Mouse (Mus musculus) left cerebral cortex, postnatal 25 days (tissue): ENCODE measurements around the gene Npr3. TPM values are rescaled to one million over a fixed set of nuclear protein-coding genes. Genes with fewer than 3 reads are reported as not detected.
"Not testable (repeated sequence)": the region's sequence is repeated elsewhere in the genome, so short reads cannot be mapped to it uniquely, and the experiment has no call there.

Source experiments
- DNase-seq, 2 experiments: peaks; one replicate each; pipeline ENCODE4 v3.0.0; 2022; ENCODE audit warnings: low spot score in 2 of 2, mixed read lengths in 1 of 2
- intact Hi-C: fragments of 180-260 bp; cut with DNase I; formaldehyde crosslinking; loops from one replicate; pipeline ENCODE4 v1.15.1; 2025
- total RNA-seq, 2 experiments: library from RNA; stranded (reverse); gene quantifications; 2 replicates each; pipeline ENCODE4 v1.2.3; 2021

Gene Npr3
- total RNA-seq, 2 experiments from 2014 or later: 10.2 to 12.8 TPM

DNA sequence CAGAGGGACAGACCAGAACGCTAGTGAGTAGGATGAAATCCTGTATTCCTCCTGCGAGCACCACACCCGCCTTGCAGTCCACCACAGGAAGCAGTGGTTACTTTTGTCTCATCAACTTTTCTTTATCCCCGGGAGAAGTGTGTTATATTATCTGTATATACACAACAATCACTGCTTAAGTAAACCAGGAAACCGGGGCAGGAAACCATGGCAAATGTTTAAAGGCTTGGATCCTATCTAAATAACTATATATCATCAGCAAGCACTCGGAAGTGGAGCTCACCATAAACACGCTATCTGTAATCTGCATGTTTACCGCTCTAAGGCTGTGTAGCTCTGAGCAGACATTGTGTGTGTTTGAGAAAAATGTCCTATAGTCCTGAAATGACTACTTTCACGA lies 13.1 kb downstream of the Npr3 start:
- no peak for DNase-seq
- intact Hi-C loops: no loop called here

DNA sequence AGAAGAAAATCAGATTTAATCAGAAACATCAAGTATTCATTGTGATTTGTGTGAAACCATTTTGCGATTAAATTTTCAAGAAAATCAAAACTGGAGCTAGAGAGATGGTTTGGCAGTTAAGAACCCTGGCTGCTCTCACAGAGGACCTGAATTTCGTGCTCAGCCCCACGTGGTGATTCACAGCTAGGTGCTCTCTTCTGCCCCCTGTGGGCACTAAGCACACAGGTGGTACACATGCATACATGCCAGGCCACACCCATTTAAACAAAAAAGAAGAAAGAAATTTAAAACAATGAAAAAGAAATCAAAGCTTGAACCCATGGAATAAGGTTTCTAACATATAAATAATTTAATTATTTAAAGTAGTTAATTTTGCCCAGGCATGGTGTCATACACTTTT lies 15.7 kb downstream of the Npr3 start:
- no peak for DNase-seq
- intact Hi-C loops: no loop called here

DNA sequence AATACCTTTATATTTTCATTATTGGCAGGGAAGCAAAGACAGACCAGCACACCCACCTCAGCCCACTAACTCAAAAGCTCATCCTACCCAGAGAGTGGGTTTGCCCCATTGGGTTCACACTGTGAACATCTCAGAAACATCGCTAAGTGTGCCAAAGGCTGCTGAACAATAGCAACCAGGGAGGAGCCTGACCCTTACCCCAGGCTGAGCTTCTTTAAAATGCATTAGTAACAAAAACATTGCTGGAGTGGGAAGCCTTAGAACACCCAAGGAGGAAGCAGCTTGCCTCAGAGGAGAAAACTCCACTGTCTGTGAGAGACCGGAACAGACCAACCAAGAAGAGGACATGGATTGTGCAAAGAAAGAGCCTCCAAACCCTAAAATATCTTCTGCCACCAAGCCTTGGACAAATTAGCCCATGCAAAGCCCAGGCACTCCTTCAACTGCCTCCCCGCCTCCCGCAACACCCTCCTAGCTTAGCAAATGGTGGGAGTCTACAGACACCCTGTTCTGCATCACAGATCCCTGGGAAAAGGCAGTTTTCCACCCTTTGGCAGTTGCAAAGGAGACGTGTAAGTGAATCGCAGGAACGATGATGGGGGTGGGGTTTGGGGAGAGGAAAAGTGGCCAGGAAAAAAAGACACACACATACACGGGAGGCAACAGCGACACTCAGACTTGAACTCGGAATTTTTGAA lies 24.4 kb downstream of the Npr3 start:
- intact Hi-C loops: no loop called here
- DNase-seq: peak; percentile 34 to 78

DNA sequence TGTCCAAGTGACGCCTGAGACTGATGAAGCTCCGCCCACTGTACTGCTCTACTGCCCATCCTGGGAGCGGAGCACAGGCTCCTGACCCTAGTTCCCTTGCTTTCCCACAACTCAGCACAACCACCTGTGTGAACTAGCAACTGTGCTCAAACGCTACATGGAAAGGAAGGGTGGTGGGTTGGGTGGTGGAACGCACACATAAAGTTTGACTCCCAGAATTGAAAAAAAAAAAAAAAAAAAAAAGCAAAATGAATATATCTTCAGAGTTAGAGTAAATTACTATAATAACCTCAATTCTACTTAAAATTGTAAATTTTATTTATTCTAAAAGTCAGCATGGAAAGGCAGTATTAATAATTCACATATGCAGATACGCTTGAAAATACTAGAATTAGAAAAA lies 25.3 kb downstream of the Npr3 start:
- intact Hi-C loops: no loop called here
- no peak for DNase-seq

DNA sequence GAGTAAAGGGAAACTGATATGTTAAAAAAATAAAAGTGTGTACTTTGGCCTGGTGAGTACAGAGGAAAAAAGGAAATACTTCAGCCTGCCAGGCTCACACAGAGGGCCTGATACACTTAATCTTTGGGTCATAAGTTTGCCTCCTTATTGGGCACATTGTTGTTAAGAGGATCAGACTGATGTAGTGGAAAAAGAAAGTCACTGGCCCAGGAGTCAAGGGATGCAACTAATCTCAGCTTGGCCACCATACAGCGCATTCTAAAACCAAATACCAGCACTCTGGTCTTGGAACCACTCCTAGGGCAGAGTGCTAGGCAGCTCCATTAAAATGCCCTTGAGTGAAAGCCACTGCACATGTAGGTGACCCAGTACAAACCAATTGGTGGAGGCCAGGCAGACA lies 28.8 kb downstream of the Npr3 start:
- intact Hi-C loops: no loop called here
- DNase-seq: no peak

DNA sequence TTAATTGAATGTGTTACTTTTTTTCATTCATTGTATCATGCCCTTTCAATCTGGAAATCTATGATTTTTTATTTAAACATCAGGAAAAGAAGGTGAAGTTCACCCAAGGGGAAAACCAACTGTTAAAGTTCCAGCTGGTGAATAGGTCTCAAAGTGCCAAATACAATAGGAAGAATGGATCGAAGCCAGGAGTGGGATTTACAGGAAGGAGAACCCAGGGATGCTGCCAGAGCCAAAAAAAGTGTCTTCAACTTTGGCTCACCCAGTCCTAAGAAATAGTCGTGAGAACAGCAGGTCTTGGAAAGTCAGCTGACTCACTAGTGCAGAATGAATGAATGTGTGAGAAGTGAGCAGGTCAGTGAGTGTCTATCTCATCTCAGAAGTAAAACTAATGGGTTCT lies 29.8 kb downstream of the Npr3 start:
- no peak for DNase-seq
- intact Hi-C loops: no loop called here

DNA sequence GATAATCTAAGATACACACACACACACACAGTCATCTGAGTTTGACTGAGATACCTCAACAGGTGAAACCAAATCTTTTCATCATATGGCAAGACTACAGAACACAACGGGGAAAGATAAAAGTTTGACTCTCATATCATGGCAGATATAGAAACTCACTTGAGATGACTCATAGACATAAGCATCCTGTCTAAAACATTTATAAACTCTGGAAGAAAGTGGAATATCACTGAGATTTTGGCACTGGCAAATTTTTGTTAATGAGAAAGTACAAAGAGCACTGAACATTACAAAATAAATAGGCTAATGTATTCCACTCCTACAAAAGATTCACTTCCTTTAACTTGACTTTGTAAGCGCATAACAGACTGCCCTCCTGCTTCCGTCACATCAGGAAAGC lies 40.2 kb downstream of the Npr3 start:
- peak in 1 of 2 experiments; percentile 58 for DNase-seq
- intact Hi-C loops: no loop called here

DNA sequence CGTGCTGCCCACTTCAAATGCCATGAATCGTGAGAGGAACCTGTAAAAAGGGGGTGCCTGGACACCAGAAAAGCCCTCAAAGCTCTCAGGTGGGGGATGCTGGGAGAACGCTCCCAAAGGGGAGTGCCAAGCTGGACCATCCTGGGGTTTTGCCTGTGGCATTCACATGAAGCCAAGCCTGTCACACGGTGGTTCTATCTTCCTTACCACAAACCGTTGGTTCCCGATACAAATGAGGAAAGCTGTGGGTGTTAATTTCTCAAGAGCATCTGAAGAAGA lies 43.6 kb downstream of the Npr3 start:
- intact Hi-C loops: loop anchor here (5.0 kb wide), 1 partner anchor 44 kb away; the partner anchor contains the start of gene Npr3
- peak in 1 of 2 experiments; percentile 25 for DNase-seq

DNA sequence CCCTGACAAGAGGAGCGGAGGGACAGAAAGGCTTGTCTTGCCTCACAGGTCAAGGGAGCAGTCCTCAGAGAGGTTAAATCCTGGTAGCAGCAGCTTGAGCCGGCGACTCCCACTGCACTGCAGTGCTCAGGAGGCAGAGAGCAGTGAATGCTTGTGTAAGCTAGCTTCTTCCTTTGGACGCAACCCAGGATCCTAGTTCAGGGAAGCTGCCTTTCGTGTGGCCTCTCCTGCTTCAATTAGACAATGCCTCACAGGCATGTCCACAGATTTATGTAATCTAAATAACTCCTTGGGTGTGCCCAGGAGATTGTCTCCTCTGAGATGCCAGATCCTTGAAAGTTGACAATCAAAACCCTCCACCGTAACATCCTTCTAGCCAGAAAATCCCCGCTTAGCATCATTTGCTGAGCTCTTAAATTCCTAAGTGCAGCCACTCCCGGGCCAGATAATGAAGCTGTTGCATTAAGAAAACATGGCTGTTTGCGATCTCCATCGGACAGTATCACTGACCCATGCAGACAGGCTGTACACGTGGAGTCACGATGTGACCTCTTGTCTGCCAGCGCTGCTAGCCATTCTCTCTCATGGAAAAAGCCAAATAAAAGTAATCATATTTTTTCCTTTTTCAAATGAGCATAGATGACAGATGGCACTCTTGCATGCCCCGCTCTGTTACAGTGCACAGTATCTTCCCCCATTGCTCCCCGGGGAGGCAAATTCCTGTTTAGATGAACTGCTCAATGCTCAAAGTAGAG lies 44.1 kb downstream of the Npr3 start:
- intact Hi-C loops: loop anchor here (5.0 kb wide), 1 partner anchor 44 kb away; the partner anchor contains the start of gene Npr3

DNA sequence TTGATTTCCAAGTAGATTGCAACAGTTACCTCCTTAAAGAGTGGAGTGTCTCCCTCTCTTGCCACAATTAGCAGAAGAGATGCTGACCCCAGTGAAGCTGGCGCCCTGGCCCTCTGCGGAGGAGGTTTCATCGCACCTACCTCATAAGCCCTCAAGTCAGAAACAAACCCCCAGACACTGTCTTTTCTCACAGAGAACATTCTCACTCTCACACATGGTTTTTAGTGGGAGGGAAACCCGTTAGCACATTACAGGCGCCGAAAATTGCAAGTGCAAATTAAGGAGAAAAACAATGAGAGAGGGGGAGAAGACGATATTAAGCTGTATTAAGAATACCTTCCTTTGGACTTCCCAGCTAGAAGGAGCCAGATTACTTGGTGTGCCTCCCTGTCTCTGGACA lies 44.8 kb downstream of the Npr3 start:
- intact Hi-C loops: loop anchor here (5.0 kb wide), 1 partner anchor 45 kb away; the partner anchor contains the start of gene Npr3

More for the DNA sequence above, 44.1 kb downstream of the Npr3 start:
- DNase-seq: peak in 1 of 2 experiments; percentile 42

DNA sequence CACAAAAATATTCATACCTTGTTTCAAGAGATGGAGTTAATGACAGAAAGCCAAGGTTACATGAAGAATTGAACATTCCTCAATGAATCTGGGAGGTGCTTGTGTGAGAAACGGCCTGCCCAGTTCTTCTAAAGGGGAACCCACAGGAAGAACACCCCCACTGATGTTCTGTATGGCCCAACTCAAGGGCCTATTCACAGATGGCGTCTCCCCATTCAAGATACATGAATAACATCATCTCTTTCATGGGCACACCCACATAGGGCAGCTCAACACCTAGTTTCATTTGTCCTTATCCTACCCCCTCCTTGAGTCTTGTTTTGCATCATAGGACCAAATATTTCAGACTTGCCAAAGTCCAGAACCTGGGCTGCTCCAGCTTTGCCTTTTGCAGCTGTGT lies 46.8 kb downstream of the Npr3 start:
- intact Hi-C loops: loop anchor here (5.0 kb wide), 1 partner anchor 47 kb away; the partner anchor contains the start of gene Npr3

More for the DNA sequence above, 44.8 kb downstream of the Npr3 start:
- DNase-seq: peak; percentile 19 to 47

DNA sequence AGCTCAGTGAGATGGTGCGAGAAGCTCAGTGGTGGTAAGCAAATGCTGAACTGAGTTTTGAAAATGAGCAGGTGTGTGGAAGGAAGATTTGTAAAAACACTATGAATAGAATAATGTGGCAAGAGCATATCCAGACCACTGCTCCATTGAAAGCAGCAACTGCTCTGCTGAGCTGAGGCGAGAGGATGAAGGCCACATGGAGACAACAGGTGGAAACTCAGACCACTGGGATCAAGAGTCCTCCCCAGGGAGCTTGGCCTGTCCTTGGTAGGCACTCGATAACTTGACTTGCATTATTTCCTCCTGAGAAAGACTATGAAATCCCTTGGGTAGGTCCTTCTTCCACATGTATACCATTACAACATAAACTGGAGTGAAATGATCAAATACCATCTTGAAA lies 47.3 kb downstream of the Npr3 start:
- intact Hi-C loops: loop anchor here (5.0 kb wide), 1 partner anchor 47 kb away; the partner anchor contains the start of gene Npr3
- DNase-seq: no peak

More for the DNA sequence above, 46.8 kb downstream of the Npr3 start:
- DNase-seq: no peak

DNA sequence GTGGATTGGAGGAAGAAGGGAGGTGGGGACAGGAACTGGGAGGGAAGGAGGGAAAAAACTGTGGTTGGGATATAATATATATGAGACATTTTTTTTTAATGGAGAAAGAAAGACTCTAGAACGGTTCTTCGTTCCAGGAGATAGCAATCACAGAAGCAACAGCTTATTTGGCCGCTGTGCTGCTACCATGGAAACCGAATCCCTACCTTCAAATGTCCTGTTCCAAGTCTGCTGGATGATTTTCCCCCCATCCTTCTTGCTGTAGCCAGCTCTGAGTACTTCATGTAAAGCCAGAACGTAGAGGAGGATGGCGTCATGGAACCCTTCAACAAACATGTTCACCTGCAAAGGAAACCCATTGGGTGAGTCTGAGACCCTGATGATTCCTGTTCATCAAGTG lies 48.7 kb downstream of the Npr3 start:
- intact Hi-C loops: no loop called here
- peak in 1 of 2 experiments; percentile 40 for DNase-seq

DNA sequence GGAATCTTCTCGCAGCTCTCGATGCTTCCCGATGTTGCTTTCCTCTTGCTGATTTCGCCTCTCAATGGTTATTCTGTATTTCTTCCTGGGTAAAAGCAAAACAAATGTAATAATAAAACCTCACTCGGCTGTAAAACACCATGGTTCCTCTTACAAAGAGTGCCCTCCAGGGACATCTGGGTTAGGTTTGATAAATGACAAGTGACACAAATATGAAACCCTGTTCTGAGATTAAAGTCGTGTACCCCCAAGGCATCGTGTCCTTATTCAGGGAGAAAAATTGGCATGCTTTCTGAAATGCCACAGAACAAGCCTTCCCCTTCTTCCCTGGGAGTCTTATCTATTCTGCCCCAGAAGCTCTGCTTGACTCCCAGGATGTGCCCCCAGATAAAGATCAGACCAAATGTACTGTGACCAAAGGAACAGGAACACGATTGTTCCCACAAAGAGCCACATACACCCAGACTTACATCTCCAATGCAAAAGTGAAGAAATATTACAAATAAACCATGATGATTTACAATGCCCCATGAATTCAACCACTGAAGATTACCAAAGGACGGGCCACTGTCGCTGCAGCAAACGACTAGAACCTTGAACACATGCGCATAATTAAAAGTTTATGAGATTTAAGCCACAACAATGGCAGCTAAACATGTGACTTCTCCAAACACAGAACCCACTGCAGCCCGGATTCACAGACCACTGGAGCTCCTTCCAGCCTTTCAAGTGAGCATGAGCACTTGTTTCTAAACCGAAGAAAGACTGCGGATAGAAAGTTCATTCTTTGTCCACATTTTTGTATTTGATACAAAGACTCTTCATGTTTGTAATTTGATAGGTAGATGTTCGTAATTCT lies 61.7 kb downstream of the Npr3 start:
- no peak for DNase-seq
- intact Hi-C loops: no loop called here

DNA sequence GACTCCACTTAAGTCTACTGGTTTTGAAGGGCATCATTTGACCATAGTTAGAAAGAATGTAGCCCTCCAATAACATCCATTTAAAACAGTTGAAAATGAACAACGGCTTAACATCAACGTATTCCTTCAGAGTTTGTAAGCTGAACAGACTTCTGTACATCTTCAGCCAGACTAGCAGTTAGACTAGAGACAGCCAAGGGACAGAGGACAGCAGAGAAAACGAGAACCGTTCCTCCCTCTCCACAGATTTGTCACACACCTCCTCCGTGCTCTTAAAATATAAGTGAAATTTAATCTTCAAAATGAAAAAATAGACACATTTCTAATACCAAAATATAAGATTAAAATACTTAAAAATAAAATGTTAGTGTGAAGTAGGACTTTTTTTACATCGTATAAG lies 63.0 kb downstream of the Npr3 start:
- peak in 1 of 2 experiments; percentile 41 for DNase-seq
- intact Hi-C loops: no loop called here

DNA sequence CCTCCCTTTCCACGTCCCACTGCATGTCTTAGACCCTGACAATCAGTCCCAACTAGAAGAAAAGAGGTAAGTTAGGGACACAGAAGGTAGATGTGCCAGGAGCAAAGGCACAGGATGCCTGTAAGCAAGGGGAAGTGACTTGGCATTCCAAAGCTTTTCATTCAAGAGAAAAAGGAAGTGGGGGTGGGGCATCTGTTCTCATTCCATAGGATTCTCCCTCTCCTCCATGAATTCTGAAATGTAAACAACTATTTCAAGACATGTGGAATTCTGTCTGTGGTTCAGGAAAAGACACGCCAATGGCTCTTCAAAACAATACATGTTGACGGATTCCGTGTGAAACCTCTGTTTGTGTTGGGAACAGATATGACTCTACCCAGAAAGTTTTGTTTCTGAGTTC lies 65.3 kb downstream of the Npr3 start:
- no peak for DNase-seq
- intact Hi-C loops: loop anchor here (2.0 kb wide), 1 partner anchor 63 kb away; no protein-coding TSS in a partner anchor

DNA sequence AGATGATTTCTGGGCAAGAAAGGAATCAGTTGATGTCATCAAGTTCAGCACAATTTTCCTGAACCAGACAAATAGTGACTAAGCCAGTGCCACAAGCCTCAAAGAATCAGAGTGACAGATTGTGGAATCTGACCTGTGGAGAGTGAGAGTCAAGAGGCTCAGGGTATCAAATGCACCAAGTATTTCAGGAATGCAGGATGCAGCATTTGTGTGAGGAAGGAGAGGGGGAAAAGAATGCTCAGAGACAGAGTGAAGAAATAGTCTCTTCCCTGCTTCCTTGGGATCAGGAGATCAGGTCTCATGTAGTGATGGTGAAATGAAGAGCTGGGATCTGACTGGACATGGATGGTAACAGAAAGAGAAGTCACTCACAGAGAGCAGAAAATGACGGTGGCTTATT lies 71.2 kb downstream of the Npr3 start:
- no peak for DNase-seq
- intact Hi-C loops: no loop called here

DNA sequence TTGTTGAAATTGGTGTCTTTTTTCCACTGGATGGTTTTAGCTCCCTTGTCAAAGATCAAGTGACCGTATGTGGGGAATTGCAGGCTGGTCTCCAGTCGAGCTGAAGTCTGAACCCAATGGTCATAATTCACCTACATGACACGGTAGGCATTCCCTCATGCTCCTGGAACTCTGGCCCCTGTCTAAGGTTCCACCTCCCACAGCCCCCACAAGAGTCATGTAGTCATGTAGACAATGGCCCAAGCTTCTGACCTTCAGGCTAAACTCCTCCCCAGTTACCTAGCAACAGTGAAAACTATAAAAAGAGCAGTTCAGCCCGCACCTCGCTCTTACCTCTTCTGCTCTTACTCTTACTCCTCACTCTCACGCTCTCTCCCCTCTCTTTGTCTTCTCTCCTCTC lies 84.7 kb downstream of the Npr3 start:
- DNase-seq, intact Hi-C loops: not testable (repeated sequence)

DNA sequence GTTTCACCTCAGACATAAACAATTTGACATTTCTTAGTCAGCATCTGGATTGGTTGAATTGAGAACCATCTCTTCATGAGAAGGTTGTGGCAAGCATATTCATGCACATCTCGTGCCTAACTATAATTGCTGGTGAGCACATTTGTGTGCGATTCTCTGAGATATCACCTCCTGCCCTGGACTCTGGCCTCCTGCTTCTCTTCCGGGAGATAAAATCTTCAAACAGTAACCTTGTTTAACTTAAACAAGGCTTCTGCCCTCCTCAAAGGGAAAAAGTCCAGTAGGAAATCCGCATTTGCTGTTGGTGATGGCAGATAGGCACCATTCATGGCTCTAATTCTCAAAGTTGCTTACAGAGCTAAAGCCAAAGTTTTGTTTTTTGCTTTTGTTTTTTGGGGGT lies 91.5 kb downstream of the Npr3 start:
- DNase-seq: no peak
- intact Hi-C loops: no loop called here

DNA sequence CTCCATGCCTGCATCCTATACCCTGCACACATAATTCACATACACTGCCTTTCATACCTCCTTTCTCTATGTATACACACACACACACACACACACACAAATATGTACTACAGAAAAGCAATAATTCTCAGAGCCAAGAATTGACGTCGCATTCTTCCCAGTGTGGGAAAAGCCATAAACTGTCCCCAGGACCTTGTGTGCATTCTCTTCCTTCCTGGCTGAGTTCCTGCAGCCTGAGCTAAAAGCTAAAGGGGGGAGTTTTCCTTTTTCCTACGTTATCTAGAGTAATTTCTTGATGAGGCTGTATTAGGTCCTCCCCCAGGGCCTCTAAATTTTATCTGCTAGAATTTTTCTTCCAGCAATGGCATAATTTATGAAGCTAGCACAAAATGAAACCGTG lies 103.5 kb downstream of the Npr3 start:
- no peak for DNase-seq
- intact Hi-C loops: no loop called here
